Mouse (Mus musculus) erythroblast, embryonic 14.5 days (primary cell): Measurements from ENCODE around the gene Med21.

Experiments
- GATA1 ChIP-seq: IDR thresholded peaks from 2 replicates; pipeline ENCODE4 v1.6.1; 2012; ENCODE audit warnings: low read length, inconsistent platforms, mixed read lengths
- TAL1 ChIP-seq: IDR thresholded peaks from 3 replicates; pipeline ENCODE4 v1.6.1; 2012; ENCODE audit warnings: low read length, inconsistent platforms, mixed read lengths

DNA sequence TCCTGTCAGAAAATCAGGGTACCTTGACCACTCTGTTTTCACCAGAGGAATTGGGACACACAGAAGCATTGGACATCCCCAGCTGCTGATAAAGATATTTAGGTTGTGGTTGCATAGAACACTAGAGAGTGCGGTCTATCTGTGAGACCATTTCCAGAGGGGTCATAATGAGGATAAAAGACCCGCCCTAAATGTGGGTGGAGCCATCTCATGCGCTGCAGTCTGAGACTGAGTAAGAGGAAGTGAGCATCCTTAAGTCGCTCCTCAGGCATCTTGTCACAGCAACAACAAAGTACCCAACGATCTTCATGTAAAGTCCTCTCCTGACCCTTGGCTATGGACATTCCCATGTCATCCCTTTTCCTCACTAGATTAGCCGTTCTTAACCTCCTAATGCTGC, 24.5 kb downstream of the Med21 start:
- TF ChIP-seq GATA1, result no peak
- TF ChIP-seq TAL1, result no peak
